Mouse (Mus musculus) adrenal gland, postnatal 25 days (tissue): ENCODE measurements around the gene Kansl1l. TPM values are rescaled to one million over a fixed set of nuclear protein-coding genes. Genes with fewer than 3 reads are reported as not detected.

Source experiments
- DNase-seq: peaks from one replicate; pipeline ENCODE4 v3.0.0; 2021; ENCODE audit warnings: mixed read lengths
- long read RNA-seq: library from polyadenylated mRNA; stranded (forward); transcript quantifications from one replicate; pipeline ENCODE4 v2.0.0, GENCODE M21; 2021
- total RNA-seq: library from RNA; stranded (reverse); gene quantifications from 2 replicates; pipeline ENCODE4 v1.2.3, GENCODE M21; 2021

Kansl1l gene
- total RNA-seq = 25.5 and 26.3 TPM in 2 replicates
- long read RNA-seq, full-length matches to known transcripts = 3 of 13 reads
- long read RNA-seq, partial matches to known transcripts = 3 of 13 reads
- long read RNA-seq, other reads (novel, unspliced or antisense) = 7 of 13 reads

- peak; percentile 98 for DNase-seq
Observed at GRCm38 (mm10) chr1:66817453-66817839, at the start of gene Kansl1l. Kansl1l (minus strand) TSS chr1:66817562.

DNA sequence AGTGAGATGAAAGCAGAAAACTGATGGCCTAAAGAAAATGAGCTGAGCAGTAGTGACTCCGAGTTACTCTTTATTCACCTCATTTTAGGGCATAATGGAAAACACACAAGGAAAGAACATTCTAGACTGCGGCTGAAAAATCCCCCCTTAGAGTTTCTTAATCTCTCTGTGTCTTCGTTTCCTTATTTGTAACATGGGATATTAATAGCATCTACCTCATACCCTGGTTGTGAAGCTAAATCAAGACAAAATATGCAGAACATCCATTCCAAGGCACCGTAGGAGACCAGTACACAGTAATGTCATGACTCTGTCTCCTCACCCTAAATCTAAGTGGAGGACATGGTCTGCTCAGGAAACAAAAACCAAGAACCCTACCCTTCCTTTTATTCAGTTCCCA, 48.3 kb upstream of the Kansl1l start:
- no peak for DNase-seq

DNA sequence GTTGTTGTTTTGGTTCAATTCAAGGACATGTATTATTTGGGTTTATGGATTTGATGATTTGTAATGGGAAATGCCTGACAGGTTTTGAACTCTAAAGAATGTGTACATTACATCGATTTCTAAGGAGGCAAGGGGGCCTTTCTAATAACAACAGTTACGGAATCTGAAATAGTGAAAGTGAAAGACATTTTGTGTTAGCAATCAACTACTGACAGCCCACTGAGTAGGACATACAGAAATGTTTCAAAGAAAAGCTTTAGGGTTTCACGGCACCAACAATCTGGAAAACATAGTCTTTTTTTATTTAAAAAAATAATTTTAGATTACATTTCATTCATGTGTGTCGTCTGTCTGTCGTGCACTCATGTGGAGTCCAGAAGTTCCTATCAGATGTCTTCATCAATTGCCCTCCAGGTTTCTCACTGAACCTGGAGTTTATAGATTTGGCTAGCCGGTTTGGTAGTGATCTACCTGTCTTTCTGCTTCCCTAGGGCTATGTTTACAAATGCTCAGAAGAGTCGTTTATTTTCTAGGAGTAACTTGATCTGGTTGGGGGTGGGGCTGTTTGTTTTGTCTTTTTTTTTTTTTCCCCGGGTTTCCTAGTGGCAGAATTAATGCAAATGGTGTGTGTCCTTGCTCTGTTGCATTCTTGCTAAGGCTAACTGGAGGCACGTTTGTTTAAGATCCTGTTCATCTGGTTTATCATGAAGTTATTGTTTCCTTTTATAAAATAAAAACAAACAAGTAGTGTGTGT, 46.6 kb upstream of the Kansl1l start:
- no peak for DNase-seq

- DNase-seq = peak; percentile 93
Observed at GRCm38 (mm10) chr1:66862712-66863511, 45.5 kb upstream of the Kansl1l start, which contains the start of gene Acadl. Acadl (minus strand) TSS chr1:66863277.

GRCm38 (mm10) chr1:66861764-66862672, 44.7 kb upstream of the Kansl1l start:
- DNase-seq = peak; percentile 3

DNA sequence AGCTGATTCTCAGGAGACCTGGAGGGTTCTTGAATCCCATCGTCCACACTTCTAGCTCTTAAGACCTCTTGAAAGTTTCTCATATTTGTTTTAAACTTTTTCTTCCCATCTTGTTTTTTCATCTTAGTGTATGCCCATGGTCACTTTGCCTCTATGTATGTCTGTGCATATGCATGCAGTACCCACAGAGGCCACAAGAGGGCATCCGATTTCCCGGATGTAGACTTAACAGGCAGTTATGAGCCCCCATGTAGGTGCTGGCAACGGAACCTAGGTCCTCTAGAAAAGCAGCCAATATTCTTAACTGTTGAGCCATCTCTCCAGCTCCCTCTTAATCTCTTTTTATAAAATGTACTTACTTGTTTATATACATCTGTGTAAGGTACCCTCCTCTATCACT, 30.1 kb upstream of the Kansl1l start:
- DNase-seq = no peak

- no peak for DNase-seq
Observed at GRCm38 (mm10) chr1:66845690-66846318, 28.4 kb upstream of the Kansl1l start.

GRCm38 (mm10) chr1:66841938-66842337, 24.6 kb upstream of the Kansl1l start:
- no peak for DNase-seq

- no peak for DNase-seq
Observed at GRCm38 (mm10) chr1:66841510-66841909, 24.1 kb upstream of the Kansl1l start.

DNA sequence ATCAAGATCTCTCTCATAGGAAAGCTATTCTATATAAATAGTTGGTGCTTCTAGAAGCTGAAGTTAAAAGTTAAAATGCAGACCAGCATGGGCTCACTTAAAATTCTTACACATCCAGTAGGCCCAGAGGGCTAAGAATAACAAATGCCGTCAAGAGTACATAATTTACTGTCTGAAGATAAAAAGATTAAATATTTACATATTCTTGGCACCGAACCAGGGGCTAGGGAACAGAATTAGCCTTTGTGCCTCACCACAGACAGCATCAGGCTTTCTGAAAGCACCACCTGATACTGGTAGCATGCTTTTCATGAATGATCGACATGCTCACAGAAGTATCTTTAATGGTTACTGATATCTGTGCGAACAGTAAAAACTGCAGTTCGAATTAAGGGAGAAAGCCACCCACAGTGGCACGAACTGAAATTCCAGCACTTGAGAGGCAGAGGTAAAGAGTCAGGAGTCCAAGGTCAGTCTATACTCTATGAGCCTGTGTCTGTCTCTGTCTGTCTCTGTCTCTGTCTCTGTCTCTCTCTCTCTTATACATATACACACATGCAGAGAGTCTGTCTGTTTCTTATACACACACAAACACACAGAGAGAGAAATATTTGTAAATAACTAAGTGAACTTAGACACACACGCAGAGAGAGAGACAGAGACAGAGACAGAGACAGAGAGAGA, 22.5 kb upstream of the Kansl1l start:
- DNase-seq = no peak

GRCm38 (mm10) chr1:66839135-66839534, 21.8 kb upstream of the Kansl1l start:
- DNase-seq = no peak

DNA sequence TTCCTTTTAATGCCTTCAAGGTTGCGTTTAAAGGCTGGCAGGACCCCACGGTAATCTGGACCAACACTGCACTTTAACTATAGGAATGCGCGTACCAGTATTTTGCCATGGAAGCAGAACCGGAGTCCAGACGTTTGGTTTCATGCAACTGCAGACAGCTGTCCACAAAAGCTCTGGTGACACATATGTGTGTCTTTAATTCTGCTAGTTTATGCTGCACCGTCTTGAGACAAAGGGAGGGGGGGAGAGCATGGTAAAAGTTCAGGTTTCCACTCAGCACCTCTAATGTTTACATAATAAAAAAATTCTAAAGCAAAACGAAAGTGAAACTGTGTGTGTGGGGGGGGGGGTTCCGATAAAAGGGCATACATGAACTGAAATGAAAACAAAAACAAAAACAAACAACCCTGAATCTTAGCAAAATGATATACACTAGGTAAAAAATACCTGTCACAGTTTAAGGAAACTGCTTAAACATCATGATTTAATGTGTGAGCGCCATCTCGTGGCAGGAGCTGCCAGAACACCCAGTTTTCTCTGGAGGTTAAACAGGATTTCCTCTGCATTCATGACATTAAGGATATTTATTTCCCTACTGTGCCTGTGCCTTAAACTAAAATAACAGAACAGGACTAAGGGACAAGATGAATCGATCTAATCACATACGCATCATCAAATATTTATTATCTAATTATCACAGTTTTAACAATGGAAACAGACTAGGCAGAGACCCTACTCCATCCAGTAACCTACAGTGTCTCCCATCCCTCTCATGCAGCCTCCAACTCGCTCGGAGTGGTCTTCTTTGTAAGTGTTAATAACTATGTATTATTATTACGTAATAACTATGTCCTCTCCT, 21.1 kb upstream of the Kansl1l start:
- peak; percentile 84 for DNase-seq

GRCm38 (mm10) chr1:66837207-66837606, 19.8 kb upstream of the Kansl1l start:
- DNase-seq = no peak

- no peak for DNase-seq
Observed at GRCm38 (mm10) chr1:66832636-66833165, 15.3 kb upstream of the Kansl1l start.

- no peak for DNase-seq
Observed at GRCm38 (mm10) chr1:66831824-66832600, 14.7 kb upstream of the Kansl1l start.

GRCm38 (mm10) chr1:66829400-66830080, 12.2 kb upstream of the Kansl1l start:
- DNase-seq = no peak

DNA sequence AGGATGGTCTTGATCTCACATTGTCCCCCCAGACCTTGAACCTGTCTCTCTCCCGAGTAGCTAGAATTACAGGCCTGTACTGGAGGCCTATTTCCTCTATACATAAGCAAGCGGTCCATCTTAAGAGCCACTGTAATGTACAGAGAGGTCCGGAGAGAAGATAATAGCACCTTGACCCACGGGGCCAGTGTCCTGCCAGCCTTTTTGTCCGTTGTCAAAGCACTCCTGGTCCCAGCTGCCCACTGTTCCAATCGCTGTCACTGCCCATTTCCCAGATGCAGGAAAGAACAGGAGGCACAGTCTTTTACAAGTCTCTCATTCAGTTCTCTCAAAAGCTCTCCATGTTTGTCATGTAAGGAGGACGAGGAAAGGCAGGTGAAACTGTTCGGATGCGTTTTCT, 4.6 kb upstream of the Kansl1l start:
- no peak for DNase-seq

DNA sequence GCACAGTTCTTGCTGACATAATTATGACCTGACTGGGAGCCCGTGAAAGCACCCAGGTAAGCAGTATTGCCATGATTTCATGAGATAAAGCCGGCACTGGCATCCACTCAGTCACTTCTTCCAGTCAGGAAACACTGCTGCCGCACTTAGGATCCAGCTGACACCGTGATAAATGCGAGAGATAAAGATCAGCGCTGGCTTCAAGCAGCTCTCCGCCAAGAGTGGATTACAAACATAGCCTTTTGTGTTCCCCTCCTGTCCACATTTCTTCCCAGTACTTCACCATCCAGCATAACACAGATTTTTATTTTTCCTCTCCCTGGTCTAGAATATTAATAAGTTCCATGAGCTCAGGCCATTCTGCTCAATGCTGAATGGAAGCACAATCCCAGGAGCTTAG, 2.9 kb upstream of the Kansl1l start:
- DNase-seq = peak; percentile 15
